Mouse (Mus musculus) kidney, adult 2 months (tissue): ENCODE data around the gene Camkk1.

ENCODE experiments used
- CTCF ChIP-seq: fragments of 200-500 bp; conservative IDR thresholded peaks from 2 replicates; pipeline ENCODE4 v1.5.1; 2011; ENCODE audit warnings: low read depth, mild to moderate bottlenecking, control low read depth, low read length, moderate library complexity, mixed read lengths; ENCODE audit not compliant: insufficient read depth, insufficient read length
- POLR2A ChIP-seq: fragments of 200-500 bp; IDR thresholded peaks from one replicate; pipeline ENCODE4 v1.6.1; 2011; ENCODE audit warnings: low read depth, low read length, control low read depth

- TF ChIP-seq CTCF (no peak), POLR2A (no peak)
These were observed 12.2 kb downstream of the Camkk1 start for GRCm38 (mm10) chr11:73030821-73031498.
